Mouse (Mus musculus) neural tube, embryonic 10.5 days (tissue): ENCODE results near the gene Prdm11.

Experiments
- DNase-seq: peaks from one replicate; pipeline ENCODE4 v3.0.0-alpha.2; 2017; ENCODE audit warnings: low spot score; ENCODE audit errors: extremely low spot score

The Prdm11 gene

GRCm38 (mm10) chr2:92933379-92933778 is 112.6 kb downstream of the Prdm11 start:
- DNase-seq, result no peak

- DNase-seq, result no peak
These were observed 114.9 kb downstream of the Prdm11 start for GRCm38 (mm10) chr2:92931061-92931460.

GRCm38 (mm10) chr2:92929696-92930095 is 116.3 kb downstream of the Prdm11 start:
- DNase-seq, result no peak

- DNase-seq, result no peak
These were observed 121.2 kb downstream of the Prdm11 start for GRCm38 (mm10) chr2:92924677-92925259.

- DNase-seq, result no peak
These were observed 125.3 kb downstream of the Prdm11 start for GRCm38 (mm10) chr2:92920709-92921108.

GRCm38 (mm10) chr2:92917405-92918142 is 128.4 kb downstream of the Prdm11 start:
- no peak for DNase-seq

- peak; percentile 36 for DNase-seq
These were observed 130.0 kb downstream of the Prdm11 start for GRCm38 (mm10) chr2:92915659-92916631.
